Comparison of ENCODE assay signal across 8 mouse cellular contexts in genomic region chrX:140277978-140278729, GRCm38 (mm10).
A peak's percentile ranks its signal among the peaks of the same experiment; 100 is the strongest.
DNase-seq lines count a peak whose midpoint lies in the region; ATAC-seq lines count a peak whose summit lies in the region.

No protein-coding gene starts in this region.

- peak overlapping the region; percentile 87 for H3K4me2 ChIP-seq in kidney, embryonic 14.5 days (replicated peaks; ENCODE audit: low read depth, low read length)
- H3K4me2 ChIP-seq in hindbrain, embryonic 14.5 days (replicated peaks): peak overlapping the region; percentile 55
- peak overlapping the region; percentile 48 for H3K4me2 ChIP-seq in liver, embryonic 15.5 days
- peak overlapping the region; percentile 89 for H3K4me2 ChIP-seq in stomach, embryonic 15.5 days

- H3K27ac ChIP-seq in kidney, embryonic 14.5 days (ENCODE audit: low read depth, low read length): no peak overlapping the region
- peak overlapping the region; percentile 62 for H3K27ac ChIP-seq in hindbrain, embryonic 14.5 days
- no peak overlapping the region for H3K27ac ChIP-seq in liver, embryonic 15.5 days (replicated peaks)
- no peak overlapping the region for H3K27ac ChIP-seq in stomach, embryonic 15.5 days

- no peaks in the 10 kb centered on the region for H3K36me3 ChIP-seq in kidney, embryonic 14.5 days (ENCODE audit: control insufficient read depth, insufficient read depth, low read length)
- no peaks in the 10 kb centered on the region for H3K36me3 ChIP-seq in hindbrain, embryonic 14.5 days (replicated peaks; ENCODE audit: control insufficient read depth, insufficient read depth)
- H3K36me3 ChIP-seq in liver, embryonic 15.5 days (replicated peaks): no peaks in the 10 kb centered on the region
- H3K36me3 ChIP-seq in stomach, embryonic 15.5 days: no peaks in the 10 kb centered on the region

- 29% methylated on average over 67 of the region's 69 CpGs for WGBS in kidney, embryonic 14.5 days
- whole genome bisulfite sequencing in hindbrain, embryonic 14.5 days: 19% methylated on average over 60 of the region's 69 CpGs
- 16% methylated on average over 59 of the region's 69 CpGs for WGBS in liver, embryonic 15.5 days (ENCODE audit: insufficient replicate concordance)
- 20% methylated on average over 63 of the region's 69 CpGs for WGBS in stomach, embryonic 15.5 days

- no peaks in the 10 kb centered on the region for H3K9me3 ChIP-seq in kidney, embryonic 14.5 days (ENCODE audit: control insufficient read depth, low read length)
- H3K9me3 ChIP-seq in hindbrain, embryonic 14.5 days (ENCODE audit: control insufficient read depth, low read length): no peaks in the 10 kb centered on the region
- no peaks in the 10 kb centered on the region for H3K9me3 ChIP-seq in liver, embryonic 15.5 days (replicated peaks)
- H3K9me3 ChIP-seq in stomach, embryonic 15.5 days: no peaks in the 10 kb centered on the region

- H3K9ac ChIP-seq in kidney, embryonic 14.5 days (ENCODE audit: low read depth, low read length): peak overlapping the region; percentile 40; the same call in 1 of the 2 replicates
- H3K9ac ChIP-seq in hindbrain, embryonic 14.5 days: peak overlapping the region; percentile 75
- H3K9ac ChIP-seq in liver, embryonic 15.5 days: no peak overlapping the region
- no peak overlapping the region for H3K9ac ChIP-seq in stomach, embryonic 15.5 days

- ATAC-seq in kidney, embryonic 14.5 days (ENCODE audit: low FRiP score, low TSS enrichment): peak; percentile 47; the same call in 1 of the 2 replicates
- ATAC-seq in hindbrain, embryonic 14.5 days (ENCODE audit: low FRiP score): peak; percentile 64
- no peak for ATAC-seq in liver, embryonic 15.5 days (ENCODE audit: insufficient read depth)
- ATAC-seq in stomach, embryonic 15.5 days (ENCODE audit: insufficient read depth, low FRiP score, low read depth): no peak

- peak overlapping the region; percentile 46 for H3K4me3 ChIP-seq in kidney, embryonic 14.5 days (ENCODE audit: low read length)
- H3K4me3 ChIP-seq in hindbrain, embryonic 14.5 days (replicated peaks; ENCODE audit: low read length): peak overlapping the region; percentile 57
- peak overlapping the region; percentile 23 for H3K4me3 ChIP-seq in liver, embryonic 15.5 days (replicated peaks)
- H3K4me3 ChIP-seq in stomach, embryonic 15.5 days (replicated peaks): peak overlapping the region; percentile 50

- H3K27me3 ChIP-seq in kidney, embryonic 14.5 days (ENCODE audit: control insufficient read depth, insufficient read depth, low read length): peaks cover 44% of the 10 kb centered on the region
- H3K27me3 ChIP-seq in hindbrain, embryonic 14.5 days (ENCODE audit: control insufficient read depth, insufficient read depth, low read length): peaks cover 49% of the 10 kb centered on the region
- peaks cover 64% of the 10 kb centered on the region for H3K27me3 ChIP-seq in liver, embryonic 15.5 days
- H3K27me3 ChIP-seq in stomach, embryonic 15.5 days (replicated peaks): peaks cover 51% of the 10 kb centered on the region

- DNase-seq in kidney, postnatal 25 days: no peak
- peak; percentile 14 for DNase-seq in embryo, embryonic 10.5 days (ENCODE audit: low spot score)
- DNase-seq in hindbrain, embryonic 14.5 days (ENCODE audit: low spot score): no peak
- DNase-seq in ovary, postnatal 10 days (ENCODE audit: low spot score): no peak
- no peak for DNase-seq in spleen, postnatal 4 days (ENCODE audit: low spot score in 2 of 2)

- H3K4me1 ChIP-seq in kidney, embryonic 14.5 days (ENCODE audit: control insufficient read depth, insufficient read depth, low read length): no peaks in the 10 kb centered on the region
- H3K4me1 ChIP-seq in hindbrain, embryonic 14.5 days (replicated peaks; ENCODE audit: control insufficient read depth, insufficient read depth, low read length): 0 out of 2 replicates have a peak, but pooled peaks cover 5% of the 10 kb centered on the region
- no peaks in the 10 kb centered on the region for H3K4me1 ChIP-seq in liver, embryonic 15.5 days (replicated peaks)
- no peaks in the 10 kb centered on the region for H3K4me1 ChIP-seq in stomach, embryonic 15.5 days

Comparison
In these comparisons a context has a peak if more than half of its experiments do, and no peak if none do; other contexts are left out.
1. ATAC-seq: peak in kidney, embryonic 14.5 days (single experiment) and hindbrain, embryonic 14.5 days (single experiment); none in liver, embryonic 15.5 days (single experiment) and stomach, embryonic 15.5 days (single experiment).
2. H3K9ac ChIP-seq: peak in kidney, embryonic 14.5 days (single experiment) and hindbrain, embryonic 14.5 days (single experiment); none in liver, embryonic 15.5 days (single experiment) and stomach, embryonic 15.5 days (single experiment).
3. Peak in every context shown above with its lines, with median percentiles within 50 percentile points of each other: H3K4me2 ChIP-seq and H3K4me3 ChIP-seq.